Mouse (Mus musculus) embryonic facial prominence, embryonic 14.5 days (tissue): ENCODE results near the gene Lemd1. TPM values are rescaled to one million over a fixed set of nuclear protein-coding genes. Genes with fewer than 3 reads are reported as not detected.

Experiments used
- ATAC-seq: fragments of 200-750 bp; cut with Nextera tagmentation; 2 replicates; pipeline ENCODE4 v1.8.0; 2017; ENCODE audit warnings: low read depth, moderate number of reproducible peaks, moderate TSS enrichment
- DNase-seq: peaks from one replicate; pipeline ENCODE4 v3.0.0-alpha.2; 2015; ENCODE audit warnings: low spot score
- H3K27ac ChIP-seq: fragments of 300-500 bp; sonication (generic); replicated peaks from 2 replicates; pipeline ENCODE4 v1.5.1; 2014; ENCODE audit warnings: low read depth, mild to moderate bottlenecking, low read length, moderate library complexity
- H3K27me3 ChIP-seq: fragments of 300-500 bp; sonication (generic); replicated peaks from 2 replicates; pipeline ENCODE4 v1.6.1; 2014; ENCODE audit warnings: low read length; ENCODE audit not compliant: control insufficient read depth, insufficient read depth
- H3K36me3 ChIP-seq: fragments of 300-500 bp; sonication (generic); 2 replicates; pipeline ENCODE4 v1.6.1; 2014; ENCODE audit warnings: low read length, mixed read lengths; ENCODE audit not compliant: control insufficient read depth, insufficient read depth
- H3K4me1 ChIP-seq: fragments of 300-500 bp; sonication (generic); 2 replicates; pipeline ENCODE4 v1.6.1; 2014; ENCODE audit warnings: antibody characterized with exemption, low read length; ENCODE audit not compliant: control insufficient read depth, insufficient read depth
- H3K4me2 ChIP-seq: fragments of 300-500 bp; sonication (generic); 2 replicates; pipeline ENCODE4 v1.6.1; 2014; ENCODE audit warnings: low read depth, mild to moderate bottlenecking, low read length, moderate library complexity, mixed read lengths
- H3K4me3 ChIP-seq: fragments of 300-500 bp; sonication (generic); 2 replicates; pipeline ENCODE4 v1.5.1; 2014; ENCODE audit warnings: low read depth, mild to moderate bottlenecking, low read length
- H3K9ac ChIP-seq: fragments of 300-500 bp; sonication (generic); 2 replicates; pipeline ENCODE4 v1.6.1; 2014; ENCODE audit warnings: low read depth, mild to moderate bottlenecking, low read length, moderate library complexity, mixed read lengths
- H3K9me3 ChIP-seq: fragments of 300-500 bp; sonication (generic); 2 replicates; pipeline ENCODE4 v1.6.1; 2016; ENCODE audit warnings: low read length; ENCODE audit not compliant: control insufficient read depth
- WGBS: fragments of 180-500 bp; shearing (Covaris S2); extraction: QIAGEN DNeasy Blood & Tissue Kit; methylation state at CpG from one replicate; pipeline ENCODE4 v1.1.7; 2014; 5-methylcytosine and 5-hydroxymethylcytosine counted together
- polyA plus RNA-seq: library from polyadenylated mRNA; unstranded; fragments of >200 nt; fragmentation: Nextera tagmentation; extraction: Ambion mirVana; gene quantifications from 2 replicates; pipeline ENCODE4 v1.2.1, GENCODE M21; 2014

The Lemd1 gene
- polyA plus RNA-seq: 0.46 and 2.0 TPM in 2 replicates

GRCm38 (mm10) chr1:132191093-132191785, at the start of gene Lemd1, which contains the start of gene AC124108.1:
TSS of gene Lemd1 (plus strand) at chr1:132191431.
TSS of gene AC124108.1 (plus strand) at chr1:132191457.
- DNase-seq (no peak), ATAC-seq (no peak)
- Histone ChIP-seq H3K27ac (no peak within 1 kb of the TSS; the same call in 1 of the 2 replicates), H3K9me3 (no peaks in the 10 kb centered on the region), H3K36me3 (no peaks in the 10 kb centered on the region), H3K4me3 (peak within 1 kb of the TSS; percentile 62), H3K27me3 (peaks cover 72% of the 10 kb centered on the region), H3K9ac (peak within 1 kb of the TSS; percentile 67), H3K4me1 (peaks cover 23% of the 10 kb centered on the region), H3K4me2 (peak within 1 kb of the TSS; percentile 96)
- WGBS: under 1% methylated on average over 25 of the region's 34 CpGs

- no peak for DNase-seq
- Histone ChIP-seq H3K9me3 (no peaks in the 10 kb centered on the region), H3K27ac (no peak overlapping the region), H3K4me1 (0 out of 2 replicates have a peak, but pooled peaks cover 6% of the 10 kb centered on the region), H3K27me3 (peaks cover 2% of the 10 kb centered on the region; the same call in 1 of the 2 replicates), H3K9ac (no peak overlapping the region), H3K4me3 (no peak overlapping the region), H3K4me2 (no peak overlapping the region), H3K36me3 (no peaks in the 10 kb centered on the region)
- WGBS: 30% methylated on average over 13 of the region's 13 CpGs
- no peak for ATAC-seq
Measured at GRCm38 (mm10) chr1:132141753-132142152, 49.5 kb upstream of the Lemd1 start.

- no peak overlapping the region for H3K4me3 ChIP-seq
- no peaks in the 10 kb centered on the region for H3K9me3 ChIP-seq
- H3K4me2 ChIP-seq: no peak overlapping the region
- peaks cover 2% of the 10 kb centered on the region; the same call in 1 of the 2 replicates for H3K27me3 ChIP-seq
- H3K4me1 ChIP-seq: 0 out of 2 replicates have a peak, but pooled peaks cover 6% of the 10 kb centered on the region
- H3K36me3 ChIP-seq: no peaks in the 10 kb centered on the region
- no peak overlapping the region for H3K27ac ChIP-seq
- ATAC-seq: no peak
- 84% methylated on average over 5 of the region's 5 CpGs for WGBS
- H3K9ac ChIP-seq: no peak overlapping the region
- DNase-seq: no peak
Measured at GRCm38 (mm10) chr1:132143079-132143478, 48.2 kb upstream of the Lemd1 start.

GRCm38 (mm10) chr1:132143730-132144129, 47.5 kb upstream of the Lemd1 start:
- DNase-seq (no peak), ATAC-seq (no peak)
- Histone ChIP-seq H3K4me2 (no peak overlapping the region), H3K27ac (no peak overlapping the region), H3K36me3 (no peaks in the 10 kb centered on the region), H3K4me3 (no peak overlapping the region), H3K9ac (no peak overlapping the region), H3K27me3 (peaks cover 2% of the 10 kb centered on the region; the same call in 1 of the 2 replicates), H3K4me1 (0 out of 2 replicates have a peak, but pooled peaks cover 4% of the 10 kb centered on the region), H3K9me3 (no peaks in the 10 kb centered on the region)
- WGBS: 47% methylated on average over 4 of the region's 4 CpGs

- no peaks in the 10 kb centered on the region for H3K4me1 ChIP-seq
- ATAC-seq (peak; percentile 31; the same call in 1 of the 2 replicates), DNase-seq (no peak)
- no peaks in the 10 kb centered on the region for H3K36me3 ChIP-seq
- H3K4me3 ChIP-seq: no peak overlapping the region
- 40% methylated on average over 2 of the region's 2 CpGs for WGBS
- H3K9ac ChIP-seq: no peak overlapping the region
- H3K27me3 ChIP-seq: 0 out of 2 replicates have a peak, but pooled peaks cover 2% of the 10 kb centered on the region
- no peak overlapping the region for H3K27ac ChIP-seq
- H3K4me2 ChIP-seq: no peak overlapping the region
- no peaks in the 10 kb centered on the region for H3K9me3 ChIP-seq
Measured at GRCm38 (mm10) chr1:132144223-132144622, 47.0 kb upstream of the Lemd1 start.

- Histone ChIP-seq H3K27me3 (0 out of 2 replicates have a peak, but pooled peaks cover 2% of the 10 kb centered on the region), H3K27ac (no peak overlapping the region), H3K9me3 (no peaks in the 10 kb centered on the region), H3K36me3 (no peaks in the 10 kb centered on the region), H3K4me2 (no peak overlapping the region), H3K4me3 (no peak overlapping the region), H3K9ac (no peak overlapping the region), H3K4me1 (no peaks in the 10 kb centered on the region)
- 68% methylated on average over 3 of the region's 3 CpGs for WGBS
- no peak for ATAC-seq
- DNase-seq: no peak
Measured at GRCm38 (mm10) chr1:132144837-132145236, 46.4 kb upstream of the Lemd1 start.

DNA sequence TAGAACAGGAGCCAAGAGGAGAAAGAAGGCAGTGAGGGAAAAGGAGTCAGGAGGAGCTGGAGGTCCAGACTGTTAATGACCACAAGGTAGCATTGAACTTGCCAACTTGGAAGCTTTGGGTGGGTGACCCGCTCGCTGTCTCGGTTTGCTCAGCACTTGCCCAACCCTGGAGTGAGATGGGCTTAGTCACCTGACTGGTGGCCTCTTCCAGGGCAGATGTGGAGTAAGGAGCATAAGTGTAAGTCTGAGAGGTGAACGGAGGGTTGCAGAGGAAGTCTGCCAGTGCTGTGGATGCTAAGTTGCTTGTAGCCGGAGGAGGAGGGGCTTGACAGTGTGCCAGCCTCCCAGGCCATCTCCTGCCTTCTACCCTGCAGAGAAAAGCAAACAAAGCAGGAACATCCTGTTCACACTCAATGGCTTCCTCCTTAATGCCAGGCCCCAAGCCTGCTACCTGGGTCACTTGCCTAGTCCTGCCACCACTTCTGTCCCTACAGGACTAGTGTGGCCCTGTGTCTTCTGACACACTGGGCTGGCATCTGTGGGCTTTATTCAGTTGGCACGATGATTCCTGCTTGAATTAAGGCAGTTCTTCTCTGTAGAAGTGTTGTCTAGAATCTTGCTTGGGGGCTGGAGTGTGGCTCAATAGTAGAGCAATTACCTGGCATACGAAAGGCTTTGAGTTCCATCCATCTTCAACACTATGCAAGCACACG, 45.1 kb upstream of the Lemd1 start:
- Histone ChIP-seq H3K36me3 (no peaks in the 10 kb centered on the region), H3K9ac (no peak overlapping the region), H3K4me3 (no peak overlapping the region), H3K9me3 (no peaks in the 10 kb centered on the region), H3K27ac (no peak overlapping the region), H3K4me2 (no peak overlapping the region), H3K4me1 (no peaks in the 10 kb centered on the region), H3K27me3 (0 out of 2 replicates have a peak, but pooled peaks cover 2% of the 10 kb centered on the region)
- WGBS: 89% methylated on average over 8 of the region's 8 CpGs
- no peak for ATAC-seq
- no peak for DNase-seq

DNA sequence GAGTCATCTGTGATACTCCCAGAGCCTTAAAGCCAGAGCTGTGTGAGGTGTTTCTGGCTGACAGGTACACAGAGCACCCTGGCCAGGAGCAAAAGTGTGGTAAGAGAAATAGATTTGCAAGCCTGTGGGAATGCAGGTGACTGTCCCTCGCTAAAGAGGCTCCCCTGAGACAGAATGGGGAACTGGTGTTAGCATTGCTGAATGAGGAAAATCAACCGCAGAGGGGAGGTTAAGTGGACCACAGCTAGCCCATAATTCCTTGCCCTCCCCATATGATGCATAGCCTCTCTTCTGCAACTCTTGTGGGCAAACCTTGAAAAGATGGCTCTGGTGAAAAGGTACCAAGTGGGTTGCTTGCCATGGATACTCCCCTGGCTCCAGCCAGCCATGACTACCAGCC, 41.8 kb upstream of the Lemd1 start:
- H3K4me1 ChIP-seq: no peaks in the 10 kb centered on the region
- ATAC-seq (no peak), DNase-seq (no peak)
- H3K9ac ChIP-seq: no peak overlapping the region
- no peaks in the 10 kb centered on the region for H3K36me3 ChIP-seq
- no peaks in the 10 kb centered on the region for H3K9me3 ChIP-seq
- H3K27me3 ChIP-seq: no peaks in the 10 kb centered on the region
- no peak overlapping the region for H3K4me2 ChIP-seq
- WGBS: 50% methylated on average over 2 of the region's 2 CpGs
- H3K4me3 ChIP-seq: no peak overlapping the region
- no peak overlapping the region for H3K27ac ChIP-seq
